Mouse (Mus musculus): ENCODE measurements around the gene Hoxd4.
A peak's percentile ranks its signal among the peaks of the same experiment; 100 is the strongest.

Gene Hoxd4

GRCm38 (mm10) chr2:74711721-74712621 is at the start of gene Hoxd4, which contains the start of gene Hoxd3:
TSS of gene Hoxd4 (plus strand) at chr2:74711929.
TSS of gene Hoxd3 (plus strand) at chr2:74711927.
- no peak for DNase-seq

GRCm38 (mm10) chr2:74663291-74663925 is 48.3 kb upstream of the Hoxd4 start:
- DNase-seq, result peak; percentile 66

GRCm38 (mm10) chr2:74666411-74666810 is 45.3 kb upstream of the Hoxd4 start:
- DNase-seq, result no peak

GRCm38 (mm10) chr2:74667191-74667841 is 44.4 kb upstream of the Hoxd4 start:
- DNase-seq, result no peak

- DNase-seq, result no peak
These were observed 43.8 kb upstream of the Hoxd4 start, which contains the start of gene Hoxd13 for GRCm38 (mm10) chr2:74667842-74668357. TSS of gene Hoxd13 (plus strand) at chr2:74668310.

GRCm38 (mm10) chr2:74668370-74669229 is 43.1 kb upstream of the Hoxd4 start:
- DNase-seq, result no peak

- no peak for DNase-seq
These were observed 42.5 kb upstream of the Hoxd4 start for GRCm38 (mm10) chr2:74669230-74669578.

GRCm38 (mm10) chr2:74669650-74670235 is 42.0 kb upstream of the Hoxd4 start:
- DNase-seq, result no peak

- DNase-seq, result no peak
These were observed 41.0 kb upstream of the Hoxd4 start for GRCm38 (mm10) chr2:74670632-74671188.

GRCm38 (mm10) chr2:74671847-74672246 is 39.9 kb upstream of the Hoxd4 start:
- DNase-seq, result no peak

GRCm38 (mm10) chr2:74672481-74673362 is 39.0 kb upstream of the Hoxd4 start:
- peak; percentile 53 for DNase-seq

GRCm38 (mm10) chr2:74673835-74674425 is 37.8 kb upstream of the Hoxd4 start:
- DNase-seq, result no peak

GRCm38 (mm10) chr2:74674881-74675665 is 36.7 kb upstream of the Hoxd4 start, which contains the start of gene Hoxd12:
TSS of gene Hoxd12 (plus strand) at chr2:74675013.
- DNase-seq, result no peak

GRCm38 (mm10) chr2:74675666-74676282 is 36.0 kb upstream of the Hoxd4 start:
- DNase-seq, result no peak

GRCm38 (mm10) chr2:74676376-74677052 is 35.2 kb upstream of the Hoxd4 start:
- no peak for DNase-seq

GRCm38 (mm10) chr2:74677106-74677505 is 34.6 kb upstream of the Hoxd4 start:
- DNase-seq, result no peak

- DNase-seq, result no peak
These were observed 32.7 kb upstream of the Hoxd4 start, which contains the start of gene Hoxd11 for GRCm38 (mm10) chr2:74678891-74679595. TSS of gene Hoxd11 (plus strand) at chr2:74679557.
